Mouse (Mus musculus) embryonic facial prominence, embryonic 15.5 days (tissue): Measurements from ENCODE around the gene Vmn2r42. TPM values are rescaled to one million over a fixed set of nuclear protein-coding genes. Genes with fewer than 3 reads are reported as not detected.
"Not testable (repeated sequence)": the region's sequence is repeated elsewhere in the genome, so short reads cannot be mapped to it uniquely, and the experiment has no call there.

ENCODE experiments used
- ATAC-seq: fragments of 200-750 bp; cut with Nextera tagmentation; 2 replicates; pipeline ENCODE4 v1.8.0; 2017; ENCODE audit warnings: low read depth, moderate TSS enrichment; ENCODE audit not compliant: insufficient number of reproducible peaks, low FRiP score, low TSS enrichment
- H3K27ac ChIP-seq: fragments of 300-500 bp; sonication (generic); replicated peaks from 2 replicates; pipeline ENCODE4 v1.5.1; 2015; ENCODE audit warnings: mild to moderate bottlenecking, inconsistent platforms
- H3K27me3 ChIP-seq: fragments of 300-500 bp; sonication (generic); 2 replicates; pipeline ENCODE4 v1.6.1; 2015; ENCODE audit warnings: inconsistent platforms
- H3K36me3 ChIP-seq: fragments of 300-500 bp; sonication (generic); 2 replicates; pipeline ENCODE4 v1.6.1; 2015; ENCODE audit warnings: mild to moderate bottlenecking, inconsistent platforms
- H3K4me1 ChIP-seq: fragments of 300-500 bp; sonication (generic); 2 replicates; pipeline ENCODE4 v1.6.1; 2015; ENCODE audit warnings: inconsistent platforms
- H3K4me2 ChIP-seq: fragments of 300-500 bp; sonication (generic); replicated peaks from 2 replicates; pipeline ENCODE4 v1.6.1; 2015; ENCODE audit warnings: mild to moderate bottlenecking, inconsistent platforms
- H3K4me3 ChIP-seq: fragments of 300-500 bp; sonication (generic); replicated peaks from 2 replicates; pipeline ENCODE4 v1.5.1; 2015; ENCODE audit warnings: mild to moderate bottlenecking, inconsistent platforms
- H3K9ac ChIP-seq: fragments of 300-500 bp; sonication (generic); 2 replicates; pipeline ENCODE4 v1.6.1; 2015; ENCODE audit warnings: inconsistent platforms
- H3K9me3 ChIP-seq: fragments of 300-500 bp; sonication (generic); replicated peaks from 2 replicates; pipeline ENCODE4 v1.6.1; 2016; ENCODE audit warnings: inconsistent platforms
- WGBS: fragments of 180-500 bp; shearing (Covaris S2); methylation state at CpG from one replicate; pipeline ENCODE4 v1.1.7; 2015; 5-methylcytosine and 5-hydroxymethylcytosine counted together
- polyA plus RNA-seq: library from polyadenylated mRNA; unstranded; fragments of >200 nt; fragmentation: Nextera tagmentation; extraction: Ambion mirVana; gene quantifications from 2 replicates; pipeline ENCODE4 v1.2.1, GENCODE M21; 2015

Gene Vmn2r42
- polyA plus RNA-seq = not detected in 2 replicates

DNA sequence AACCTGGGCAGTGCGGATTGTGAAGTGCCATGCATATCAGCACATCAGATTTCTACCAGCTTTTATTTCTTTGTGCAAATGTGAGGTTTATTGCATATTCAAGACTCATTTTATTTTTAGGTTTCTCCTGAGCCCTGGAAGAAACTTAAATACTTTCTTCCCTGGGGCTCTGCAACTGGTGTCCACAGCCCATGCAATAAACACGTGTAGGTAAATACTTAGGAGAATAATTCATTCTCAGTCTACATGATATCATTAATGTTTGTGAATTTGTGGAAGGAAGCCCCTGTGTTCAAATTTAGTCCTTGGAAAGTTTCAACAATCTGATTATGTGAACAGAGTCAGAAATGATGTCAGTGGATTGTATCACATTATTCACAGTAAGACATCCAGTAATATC is at the start of gene Vmn2r42:
Gene Vmn2r42, minus strand, starts transcription at position 101 of the 400 bp plus-strand sequence.
- not testable (repeated sequence) for H3K4me1 ChIP-seq, H3K27me3 ChIP-seq, H3K9ac ChIP-seq, H3K9me3 ChIP-seq, H3K4me3 ChIP-seq, ATAC-seq, H3K27ac ChIP-seq, H3K36me3 ChIP-seq, H3K4me2 ChIP-seq
- no CpG with 5 or more reads among the region's 2 CpGs for WGBS

DNA sequence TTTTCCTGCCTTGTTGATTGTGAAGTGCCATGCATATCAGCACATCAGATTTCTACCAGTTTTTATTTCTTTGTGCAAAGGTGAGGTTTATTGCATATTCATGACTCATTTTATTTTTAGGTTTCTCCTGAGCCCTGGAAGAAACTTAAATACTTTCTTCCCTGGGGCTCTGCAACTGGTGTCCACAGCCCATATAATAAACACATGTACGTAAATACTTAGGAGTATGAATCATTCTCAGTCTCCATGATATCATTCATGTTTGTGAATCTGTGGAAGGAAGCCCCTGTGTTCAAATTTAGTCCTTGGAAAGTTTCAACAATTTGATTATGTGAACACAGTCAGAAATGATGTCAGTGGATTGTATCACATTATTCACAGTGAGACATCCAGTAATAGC is 38.6 kb downstream of the Vmn2r42 start, which contains the start of gene Vmn2r41:
Gene Vmn2r41, minus strand, starts transcription at position 101 of the 400 bp plus-strand sequence.
- H3K4me2 ChIP-seq, H3K4me3 ChIP-seq, ATAC-seq, H3K9ac ChIP-seq, H3K4me1 ChIP-seq, H3K36me3 ChIP-seq, H3K9me3 ChIP-seq, H3K27me3 ChIP-seq, H3K27ac ChIP-seq: not testable (repeated sequence)
- no CpG with 5 or more reads among the region's 1 CpGs for WGBS

Other genes starting within 250 kb of the Vmn2r42 start
- gene Vmn2r41, start 38.7 kb downstream of the Vmn2r42 start, polyA plus RNA-seq = not detected in 2 replicates
- not detected in 2 replicates for gene Vmn2r43, start 60.3 kb upstream of the Vmn2r42 start, polyA plus RNA-seq
- gene Vmn2r44, start 183.0 kb upstream of the Vmn2r42 start, polyA plus RNA-seq = not detected in 2 replicates